Mouse (Mus musculus) liver, embryonic 13.5 days (tissue): ENCODE data around the gene Ip6k3. TPM values are rescaled to one million over a fixed set of nuclear protein-coding genes. Genes with fewer than 3 reads are reported as not detected.

ENCODE experiments used
- ATAC-seq: fragments of 200-750 bp; cut with Nextera tagmentation; 2 replicates; pipeline ENCODE4 v1.8.0; 2017; ENCODE audit warnings: low read depth, mild to moderate bottlenecking, moderate number of reproducible peaks, moderate library complexity
- DNase-seq: peaks from one replicate; pipeline ENCODE4 v3.0.0; 2022
- H3K27ac ChIP-seq: fragments of 300-500 bp; sonication (generic); 2 replicates; pipeline ENCODE4 v1.5.1; 2015; ENCODE audit warnings: moderate library complexity, mild to moderate bottlenecking, inconsistent platforms
- H3K27me3 ChIP-seq: fragments of 300-500 bp; sonication (generic); 2 replicates; pipeline ENCODE4 v1.6.1; 2015; ENCODE audit warnings: mild to moderate bottlenecking, inconsistent platforms
- H3K36me3 ChIP-seq: fragments of 300-500 bp; sonication (generic); 2 replicates; pipeline ENCODE4 v1.6.1; 2015; ENCODE audit warnings: mild to moderate bottlenecking, inconsistent platforms
- H3K4me1 ChIP-seq: fragments of 300-500 bp; sonication (generic); replicated peaks from 2 replicates; pipeline ENCODE4 v1.6.1; 2015; ENCODE audit warnings: inconsistent platforms
- H3K4me2 ChIP-seq: fragments of 300-500 bp; sonication (generic); 2 replicates; pipeline ENCODE4 v1.6.1; 2015; ENCODE audit warnings: inconsistent platforms, mild to moderate bottlenecking, moderate library complexity
- H3K4me3 ChIP-seq: fragments of 300-500 bp; sonication (generic); replicated peaks from 2 replicates; pipeline ENCODE4 v1.5.1; 2015; ENCODE audit warnings: mild to moderate bottlenecking, inconsistent platforms
- H3K9ac ChIP-seq: fragments of 300-500 bp; sonication (generic); 2 replicates; pipeline ENCODE4 v1.6.1; 2015; ENCODE audit warnings: mild to moderate bottlenecking, inconsistent platforms
- H3K9me3 ChIP-seq: fragments of 300-500 bp; sonication (generic); replicated peaks from 2 replicates; pipeline ENCODE4 v1.6.1; 2016; ENCODE audit warnings: inconsistent platforms
- WGBS: fragments of 180-500 bp; shearing (Covaris S2); methylation state at CpG from one replicate; pipeline ENCODE4 v1.1.7; 2015; ENCODE audit not compliant: insufficient replicate concordance; 5-methylcytosine and 5-hydroxymethylcytosine counted together
- polyA plus RNA-seq: library from polyadenylated mRNA; unstranded; fragments of >200 nt; fragmentation: Nextera tagmentation; extraction: Ambion mirVana; gene quantifications from 2 replicates; pipeline ENCODE4 v1.2.1, GENCODE M21; 2015

Gene Ip6k3
- polyA plus RNA-seq, 1 experiment from 2014 or later = 0.06 TPM

DNA sequence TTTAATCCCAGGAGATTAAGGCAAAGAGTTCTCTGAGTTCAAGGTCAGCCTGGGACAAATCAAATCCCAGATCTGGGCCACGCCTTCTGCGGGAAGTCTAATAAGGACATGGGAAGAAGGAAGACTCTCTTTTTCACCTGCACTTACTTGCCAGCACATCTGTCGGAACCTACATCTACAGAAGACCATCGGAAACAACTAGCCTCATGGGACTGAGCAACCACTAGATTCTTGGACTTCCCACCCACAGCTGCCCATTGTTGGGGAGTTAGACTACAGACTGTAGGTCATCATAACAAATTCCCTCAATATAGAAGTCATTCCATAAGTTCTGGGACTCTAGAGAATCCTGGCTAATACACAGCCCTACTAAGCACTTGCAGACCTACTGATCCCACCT is 974 bp upstream of the Ip6k3 start:
- no peak overlapping the region for H3K4me2 ChIP-seq
- H3K4me1 ChIP-seq = peaks cover 34% of the 10 kb centered on the region
- H3K36me3 ChIP-seq = no peaks in the 10 kb centered on the region
- WGBS = 83% methylated on average over 4 of the region's 4 CpGs
- H3K27me3 ChIP-seq = peaks cover 7% of the 10 kb centered on the region; the same call in 1 of the 2 replicates
- H3K9ac ChIP-seq = no peak overlapping the region
- ATAC-seq (no peak), DNase-seq (no peak)
- H3K9me3 ChIP-seq = no peaks in the 10 kb centered on the region
- H3K4me3 ChIP-seq = no peak overlapping the region
- H3K27ac ChIP-seq = no peak overlapping the region

DNA sequence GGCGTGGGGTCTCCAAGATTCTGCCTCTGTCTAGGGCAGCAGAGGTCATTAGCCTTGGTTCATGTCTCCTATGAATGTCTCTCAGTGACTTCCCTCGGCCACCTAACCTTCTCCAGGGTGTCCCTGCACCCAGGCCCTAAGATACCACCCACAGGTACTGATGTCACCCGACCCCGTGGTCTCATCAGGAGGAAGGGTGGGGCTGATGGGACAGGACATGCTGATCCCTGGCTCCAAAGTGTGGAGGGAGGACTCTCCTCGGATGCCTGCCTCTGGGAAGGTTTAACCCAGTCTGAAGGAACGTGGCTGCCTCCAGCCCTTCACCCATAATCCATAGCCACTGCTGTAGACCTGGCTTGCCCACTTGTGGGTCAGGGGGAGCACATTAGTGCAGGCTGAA is 694 bp downstream of the Ip6k3 start:
- no peak for DNase-seq
- Histone ChIP-seq H3K9me3 (no peaks in the 10 kb centered on the region), H3K27me3 (peaks cover 7% of the 10 kb centered on the region; the same call in 1 of the 2 replicates), H3K9ac (no peak overlapping the region), H3K36me3 (no peaks in the 10 kb centered on the region), H3K4me1 (peaks cover 28% of the 10 kb centered on the region), H3K4me3 (no peak overlapping the region), H3K27ac (no peak overlapping the region), H3K4me2 (no peak overlapping the region)
- ATAC-seq = no peak
- 64% methylated on average over 6 of the region's 6 CpGs for WGBS

- DNase-seq = no peak
- Histone ChIP-seq H3K9ac (0 out of 2 replicates have a peak overlapping the region, but pooled peaks have one; percentile 26), H3K4me3 (no peak overlapping the region), H3K27ac (peak overlapping the region; percentile 34; the same call in 1 of the 2 replicates), H3K4me1 (peaks cover 24% of the 10 kb centered on the region), H3K36me3 (no peaks in the 10 kb centered on the region), H3K27me3 (peaks cover 10% of the 10 kb centered on the region; the same call in 1 of the 2 replicates), H3K9me3 (no peaks in the 10 kb centered on the region), H3K4me2 (0 out of 2 replicates have a peak overlapping the region, but pooled peaks have one; percentile 6)
- WGBS = 62% methylated on average over 8 of the region's 8 CpGs
- no peak for ATAC-seq
These were observed 2.4 kb downstream of the Ip6k3 start for GRCm38 (mm10) chr17:27165054-27165773.

DNA sequence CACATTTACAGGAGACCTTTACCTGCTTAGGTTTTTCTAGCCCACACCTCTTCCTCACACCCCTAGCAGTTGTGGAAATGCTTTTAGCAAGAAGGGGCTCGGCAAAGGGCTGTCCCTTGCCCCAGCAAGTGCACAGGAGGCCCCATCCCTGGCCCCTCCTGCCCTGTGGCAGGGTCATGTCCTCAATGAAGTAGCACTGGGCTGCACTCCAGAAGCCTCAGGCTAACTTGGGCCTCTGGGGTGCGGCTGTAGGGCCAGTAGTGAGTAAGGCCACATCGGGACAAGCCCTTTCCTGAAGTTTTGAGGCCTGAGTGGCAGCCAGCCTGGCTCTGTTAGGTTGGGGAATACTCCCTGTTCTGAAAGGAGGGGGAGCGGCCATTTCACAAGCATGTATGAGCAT is 6.7 kb downstream of the Ip6k3 start:
- WGBS = 66% methylated on average over 4 of the region's 4 CpGs
- ATAC-seq = no peak
- Histone ChIP-seq H3K4me1 (peaks cover 37% of the 10 kb centered on the region), H3K4me2 (no peak overlapping the region), H3K9me3 (no peaks in the 10 kb centered on the region), H3K9ac (0 out of 2 replicates have a peak overlapping the region, but pooled peaks have one; percentile 4), H3K27ac (no peak overlapping the region), H3K4me3 (no peak overlapping the region), H3K27me3 (0 out of 2 replicates have a peak, but pooled peaks cover 2% of the 10 kb centered on the region), H3K36me3 (no peaks in the 10 kb centered on the region)
- no peak for DNase-seq

DNA sequence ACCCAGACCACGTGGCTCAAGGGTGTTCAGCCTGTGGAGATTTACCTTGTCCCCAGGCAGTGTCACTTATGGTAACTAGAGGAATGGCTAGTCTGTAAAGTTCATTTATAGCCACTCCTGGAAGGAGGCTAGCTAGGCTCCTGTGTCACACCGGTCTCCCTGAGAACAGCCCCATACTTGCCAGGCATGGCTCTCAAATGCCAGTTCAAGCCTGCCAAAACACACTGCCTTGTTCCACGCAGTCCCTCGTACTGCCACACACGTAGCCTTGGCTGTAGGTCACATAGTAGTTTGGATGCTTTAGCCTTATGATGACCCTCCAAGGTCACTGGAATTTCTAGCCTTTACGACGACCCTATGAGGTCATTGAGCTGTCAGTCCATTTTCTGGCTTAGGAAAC is 8.4 kb downstream of the Ip6k3 start:
- 0 out of 2 replicates have a peak, but pooled peaks cover 2% of the 10 kb centered on the region for H3K27me3 ChIP-seq
- no peaks in the 10 kb centered on the region for H3K9me3 ChIP-seq
- no peak overlapping the region for H3K4me3 ChIP-seq
- peaks cover 42% of the 10 kb centered on the region for H3K4me1 ChIP-seq
- H3K27ac ChIP-seq = no peak overlapping the region
- no peak overlapping the region for H3K4me2 ChIP-seq
- H3K9ac ChIP-seq = no peak overlapping the region
- no peaks in the 10 kb centered on the region for H3K36me3 ChIP-seq
- no peak for DNase-seq
- 63% methylated on average over 7 of the region's 7 CpGs for WGBS
- ATAC-seq = no peak

- WGBS = 85% methylated on average over 6 of the region's 6 CpGs
- ATAC-seq (no peak), DNase-seq (no peak)
- H3K9me3 ChIP-seq = no peaks in the 10 kb centered on the region
- 0 out of 2 replicates have a peak, but pooled peaks cover 2% of the 10 kb centered on the region for H3K27me3 ChIP-seq
- no peak overlapping the region for H3K4me2 ChIP-seq
- no peaks in the 10 kb centered on the region for H3K36me3 ChIP-seq
- H3K4me3 ChIP-seq = no peak overlapping the region
- H3K4me1 ChIP-seq = peaks cover 50% of the 10 kb centered on the region
- H3K27ac ChIP-seq = no peak overlapping the region
- H3K9ac ChIP-seq = no peak overlapping the region
These were observed 9.2 kb downstream of the Ip6k3 start for GRCm38 (mm10) chr17:27158439-27158838.

DNA sequence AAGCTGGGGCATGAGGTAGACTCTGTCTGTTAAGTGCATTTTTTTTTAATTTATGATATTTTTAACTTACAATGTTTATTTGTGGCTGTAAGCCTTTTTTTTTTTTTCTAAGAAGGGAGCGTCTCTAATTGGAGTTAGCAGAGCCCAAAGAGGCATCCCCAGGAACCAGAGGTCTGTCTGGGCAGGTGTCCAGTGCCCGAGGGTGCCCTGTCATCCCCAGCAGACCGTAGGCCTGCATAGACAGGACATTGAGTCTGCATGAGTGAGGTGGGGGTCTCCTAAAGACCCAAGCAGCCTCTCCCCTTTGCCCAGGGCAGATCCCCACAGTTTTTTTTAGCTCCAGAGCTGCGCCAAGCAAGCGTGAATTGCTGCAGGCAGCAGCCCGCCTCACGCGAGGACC is 11.8 kb downstream of the Ip6k3 start:
- WGBS = 82% methylated on average over 8 of the region's 8 CpGs
- Histone ChIP-seq H3K36me3 (no peaks in the 10 kb centered on the region), H3K4me1 (peaks cover 77% of the 10 kb centered on the region), H3K4me3 (no peak overlapping the region), H3K4me2 (no peak overlapping the region), H3K9me3 (no peaks in the 10 kb centered on the region), H3K27me3 (no peaks in the 10 kb centered on the region), H3K27ac (no peak overlapping the region), H3K9ac (no peak overlapping the region)
- ATAC-seq (no peak), DNase-seq (no peak)

DNA sequence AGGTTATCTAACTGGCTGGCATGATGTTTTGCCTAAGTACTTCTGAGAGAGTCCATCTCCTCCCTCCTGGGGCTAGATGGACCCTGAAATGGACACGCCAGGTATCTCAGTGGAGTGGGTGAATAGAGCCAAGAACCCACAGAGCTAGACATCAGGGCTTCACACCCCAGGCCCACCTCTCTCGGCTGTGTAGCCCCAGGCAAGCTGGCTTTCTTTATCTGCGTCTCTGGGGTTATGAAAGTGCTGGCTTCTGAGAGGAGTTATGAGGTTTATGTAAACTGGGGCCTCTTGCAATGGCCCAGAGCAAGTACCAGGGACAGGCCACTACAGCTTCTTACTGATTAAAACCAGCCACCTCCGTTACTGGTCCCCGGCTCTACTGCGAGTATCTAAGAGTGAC is 12.7 kb downstream of the Ip6k3 start:
- WGBS = 67% methylated on average over 6 of the region's 6 CpGs
- peaks cover 82% of the 10 kb centered on the region for H3K4me1 ChIP-seq

DNA sequence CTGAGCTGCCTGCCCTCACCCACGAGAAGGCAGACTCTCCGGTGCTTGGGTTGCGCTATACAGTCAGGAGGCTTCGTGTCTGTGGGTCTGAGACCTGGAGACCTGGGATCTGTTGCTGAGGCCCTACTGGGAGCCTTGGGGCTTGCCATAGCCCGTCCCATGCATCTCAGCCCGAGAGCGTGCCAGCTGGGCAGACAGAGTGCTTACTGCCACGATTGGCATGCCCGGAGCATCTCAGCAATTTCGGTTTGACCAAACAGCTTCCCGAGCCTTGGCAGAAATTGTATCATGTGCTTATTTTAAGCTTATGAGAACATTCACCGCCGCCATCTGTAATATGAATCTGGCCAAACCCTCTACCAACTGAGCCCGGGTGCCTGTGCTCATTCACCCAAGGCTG is 13.3 kb downstream of the Ip6k3 start:
- Histone ChIP-seq H3K36me3 (no peaks in the 10 kb centered on the region), H3K27ac (peak overlapping the region; percentile 92), H3K9ac (peak overlapping the region; percentile 57), H3K4me1 (peaks cover 79% of the 10 kb centered on the region), H3K4me3 (no peak overlapping the region), H3K4me2 (no peak overlapping the region), H3K27me3 (no peaks in the 10 kb centered on the region), H3K9me3 (no peaks in the 10 kb centered on the region)
- no peak for ATAC-seq
- no peak for DNase-seq
- WGBS = 87% methylated on average over 14 of the region's 14 CpGs

More for the DNA sequence above, 12.7 kb downstream of the Ip6k3 start:
- H3K9ac ChIP-seq = no peak overlapping the region
- DNase-seq = no peak
- H3K9me3 ChIP-seq = no peaks in the 10 kb centered on the region
- no peak for ATAC-seq
- peak overlapping the region; percentile 92; the same call in 1 of the 2 replicates for H3K27ac ChIP-seq
- H3K36me3 ChIP-seq = no peaks in the 10 kb centered on the region
- no peak overlapping the region for H3K4me3 ChIP-seq
- H3K27me3 ChIP-seq = no peaks in the 10 kb centered on the region
- H3K4me2 ChIP-seq = no peak overlapping the region

DNA sequence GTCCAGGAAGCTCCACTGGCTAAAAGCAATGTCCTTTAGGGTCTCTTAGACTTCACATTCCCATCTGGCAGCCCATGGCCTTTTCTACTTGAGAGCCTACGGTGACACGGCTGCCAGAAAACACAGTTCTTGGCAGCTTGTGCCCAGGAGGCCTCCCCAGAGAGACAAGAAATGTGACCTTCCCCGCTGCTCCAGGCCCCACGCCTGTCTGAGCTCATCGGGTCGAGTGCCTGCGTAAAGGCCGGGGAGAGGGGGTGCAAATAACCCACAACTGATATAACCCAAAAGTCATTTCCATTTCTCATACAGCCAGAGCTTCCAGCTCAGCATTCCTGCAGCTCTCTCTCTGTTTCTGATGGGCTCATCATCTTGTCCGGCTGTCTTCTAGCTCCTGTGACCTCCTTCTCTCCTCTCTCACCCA is 13.8 kb downstream of the Ip6k3 start:
- WGBS = 63% methylated on average over 9 of the region's 9 CpGs
- Histone ChIP-seq H3K9ac (peak overlapping the region; percentile 57), H3K9me3 (no peaks in the 10 kb centered on the region), H3K4me2 (no peak overlapping the region), H3K36me3 (no peaks in the 10 kb centered on the region), H3K27ac (peak overlapping the region; percentile 92), H3K4me3 (no peak overlapping the region), H3K27me3 (no peaks in the 10 kb centered on the region), H3K4me1 (peaks cover 75% of the 10 kb centered on the region)
- ATAC-seq (no peak), DNase-seq (no peak)

- peak overlapping the region; percentile 42 for H3K4me2 ChIP-seq
- H3K4me3 ChIP-seq = no peak overlapping the region
- H3K27me3 ChIP-seq = no peaks in the 10 kb centered on the region
- H3K27ac ChIP-seq = peak overlapping the region; percentile 92
- ATAC-seq (peak; percentile 94), DNase-seq (peak; percentile 83)
- peaks cover 71% of the 10 kb centered on the region for H3K4me1 ChIP-seq
- H3K9ac ChIP-seq = peak overlapping the region; percentile 57
- no peaks in the 10 kb centered on the region for H3K36me3 ChIP-seq
- no peaks in the 10 kb centered on the region for H3K9me3 ChIP-seq
- 24% methylated on average over 8 of the region's 8 CpGs for WGBS
These were observed 14.4 kb downstream of the Ip6k3 start for GRCm38 (mm10) chr17:27152976-27153723.
